Mouse (Mus musculus) spleen, adult 2 months (tissue): ENCODE results near the gene Cnn3.

ENCODE experiments used
- CTCF ChIP-seq: fragments of 200-500 bp; IDR thresholded peaks from 2 replicates; pipeline ENCODE4 v1.5.1; 2011; ENCODE audit warnings: mild to moderate bottlenecking, inconsistent platforms; ENCODE audit not compliant: insufficient read depth, insufficient read length, insufficient replicate concordance; ENCODE audit errors: extremely low read depth
- POLR2A ChIP-seq: fragments of 200-500 bp; IDR thresholded peaks from 2 replicates; pipeline ENCODE4 v1.6.1; 2011; ENCODE audit warnings: low read depth, low read length, inconsistent platforms

GRCm38 (mm10) chr3:121427520-121427908 lies 1.2 kb downstream of the Cnn3 start:
- no peak for TF ChIP-seq POLR2A
- TF ChIP-seq CTCF = no peak
